In genomic region chr10:127524646-127525255, GRCm38 (mm10) we compare ENCODE assay signal across 11 mouse cellular contexts. TPM values are rescaled to one million over a fixed set of nuclear protein-coding genes. Genes with fewer than 3 reads are reported as not detected.
DNase-seq lines count a peak whose midpoint lies in the region; ATAC-seq and TF ChIP-seq lines count a peak whose summit lies in the region.
"Had no signal": no experiment of that assay in that cellular context is flagged by ENCODE, and none has a peak within 500 bp of the region (broad histone marks: within the 10 kb centered on the region; RNA-seq: fewer than 3 reads in every experiment).

No protein-coding gene starts in this region.

- WGBS in midbrain, embryonic 10.5 days, result under 1% methylated on average over 22 of the region's 23 CpGs
- WGBS in midbrain, postnatal 0 days, result 4% methylated on average over 23 of the region's 23 CpGs
- WGBS in forebrain, embryonic 14.5 days, result 3% methylated on average over 23 of the region's 23 CpGs
- 3% methylated on average over 22 of the region's 23 CpGs for WGBS in limb, embryonic 14.5 days

- H3K36me3 ChIP-seq in midbrain, embryonic 10.5 days, result peaks cover 12% of the 10 kb centered on the region
- H3K36me3 ChIP-seq in midbrain, postnatal 0 days (ENCODE audit: insufficient read depth, low read length), result 0 out of 2 replicates have a peak, but pooled peaks cover 4% of the 10 kb centered on the region
- peaks cover 4% of the 10 kb centered on the region; the same call in 1 of the 2 replicates for H3K36me3 ChIP-seq in forebrain, embryonic 14.5 days (ENCODE audit: control insufficient read depth, insufficient read depth, low read length)
- H3K36me3 ChIP-seq in limb, embryonic 14.5 days (ENCODE audit: control insufficient read depth, insufficient read depth, low read length), result peaks cover 5% of the 10 kb centered on the region; the same call in 1 of the 2 replicates

- DNase-seq in midbrain, embryonic 10.5 days (ENCODE audit: low spot score), result no peak
- DNase-seq in midbrain, postnatal 0 days (ENCODE audit: low spot score), result no peak
- peak; percentile 64 for DNase-seq in forebrain, embryonic 14.5 days (ENCODE audit: low spot score)
- no peak for DNase-seq in limb, embryonic 14.5 days (ENCODE audit: low spot score)
- DNase-seq in retina, embryonic 14.5 days (ENCODE audit: low spot score), result peak; percentile 30
- no peak for DNase-seq in gastrocnemius, postnatal 25 days
- no peak for DNase-seq in ovary, postnatal 10 days (ENCODE audit: low spot score)
- DNase-seq in adrenal gland, postnatal 4 days (ENCODE audit: low spot score in 2 of 2), result no peak
- DNase-seq: lung, embryonic 14.5 days; right cerebral cortex, postnatal 4 days had no signal

- peaks cover 79% of the 10 kb centered on the region for H3K4me1 ChIP-seq in midbrain, embryonic 10.5 days
- peaks cover 8% of the 10 kb centered on the region for H3K4me1 ChIP-seq in midbrain, postnatal 0 days (ENCODE audit: insufficient read depth, low read length)
- peaks cover 41% of the 10 kb centered on the region for H3K4me1 ChIP-seq in forebrain, embryonic 14.5 days (ENCODE audit: control insufficient read depth, insufficient read depth, low read length)
- peaks cover 39% of the 10 kb centered on the region for H3K4me1 ChIP-seq in limb, embryonic 14.5 days (ENCODE audit: control insufficient read depth, insufficient read depth, low read length)

- no peak overlapping the region for H3K9ac ChIP-seq in midbrain, postnatal 0 days (replicated peaks; ENCODE audit: low read length, poor library complexity, severe bottlenecking)
- peak overlapping the region; percentile 13; the same call in 1 of the 2 replicates for H3K9ac ChIP-seq in forebrain, embryonic 14.5 days (ENCODE audit: low read length)
- no peak overlapping the region for H3K9ac ChIP-seq in limb, embryonic 14.5 days (ENCODE audit: low read depth, low read length, severe bottlenecking)
- H3K9ac ChIP-seq: lung, embryonic 14.5 days had no signal

- peaks cover 6% of the 10 kb centered on the region; the same call in 1 of the 2 replicates for H3K9me3 ChIP-seq in midbrain, embryonic 10.5 days (replicated peaks)
- H3K9me3 ChIP-seq in midbrain, postnatal 0 days (ENCODE audit: low read length), result no peaks in the 10 kb centered on the region
- no peaks in the 10 kb centered on the region for H3K9me3 ChIP-seq in forebrain, embryonic 14.5 days (replicated peaks; ENCODE audit: control insufficient read depth, low read length)
- no peaks in the 10 kb centered on the region for H3K9me3 ChIP-seq in limb, embryonic 14.5 days (ENCODE audit: control insufficient read depth, low read length)

- TF ChIP-seq CTCF in midbrain, postnatal 0 days (IDR thresholded peaks at IDR 0.05), result no peak

- H3K4me3 ChIP-seq in midbrain, embryonic 10.5 days, result peak overlapping the region; percentile 23
- H3K4me3 ChIP-seq in midbrain, postnatal 0 days (ENCODE audit: low read depth, low read length), result no peak overlapping the region
- H3K4me3 ChIP-seq in forebrain, embryonic 14.5 days (ENCODE audit: low read depth, low read length), result no peak overlapping the region
- peak overlapping the region; percentile 4; the same call in 1 of the 2 replicates for H3K4me3 ChIP-seq in limb, embryonic 14.5 days (replicated peaks; ENCODE audit: low read length)

- no peak overlapping the region; the same call in 1 of the 2 replicates for H3K4me2 ChIP-seq in midbrain, postnatal 0 days (ENCODE audit: low read depth, low read length, poor library complexity, severe bottlenecking)
- peak overlapping the region; percentile 14; the same call in 1 of the 2 replicates for H3K4me2 ChIP-seq in forebrain, embryonic 14.5 days (ENCODE audit: low read length)
- peak overlapping the region; percentile 2; the same call in 1 of the 2 replicates for H3K4me2 ChIP-seq in limb, embryonic 14.5 days (replicated peaks; ENCODE audit: low read depth, low read length, severe bottlenecking)
- H3K4me2 ChIP-seq: lung, embryonic 14.5 days had no signal

- 0 out of 2 replicates have a peak overlapping the region, but pooled peaks have one; percentile 23 for H3K27ac ChIP-seq in midbrain, embryonic 10.5 days (replicated peaks)
- H3K27ac ChIP-seq in midbrain, postnatal 0 days (ENCODE audit: low read depth, low read length), result no peak overlapping the region
- 0 out of 2 replicates have a peak overlapping the region, but pooled peaks have one; percentile 11 for H3K27ac ChIP-seq in forebrain, embryonic 14.5 days (ENCODE audit: low read depth, low read length)
- no peak overlapping the region for H3K27ac ChIP-seq in limb, embryonic 14.5 days (replicated peaks; ENCODE audit: low read depth, low read length)
- H3K27ac ChIP-seq: kidney, postnatal 0 days had no signal

- H3K27me3 ChIP-seq in midbrain, embryonic 10.5 days (ENCODE audit: low read depth, poor library complexity, severe bottlenecking), result peaks cover 83% of the 10 kb centered on the region
- peaks cover 8% of the 10 kb centered on the region; the same call in 1 of the 2 replicates for H3K27me3 ChIP-seq in midbrain, postnatal 0 days (ENCODE audit: insufficient read depth, low read length)
- H3K27me3 ChIP-seq in forebrain, embryonic 14.5 days (replicated peaks; ENCODE audit: control insufficient read depth, insufficient read depth, low read length), result peaks cover 51% of the 10 kb centered on the region
- H3K27me3 ChIP-seq in limb, embryonic 14.5 days (ENCODE audit: control insufficient read depth, insufficient read depth, low read length), result peaks cover 57% of the 10 kb centered on the region

- no peak for TF ChIP-seq POLR2A in limb, embryonic 14.5 days (IDR thresholded peaks at IDR 0.05; ENCODE audit: borderline replicate concordance, extremely low read depth, insufficient read depth, insufficient read length)

- no peak for ATAC-seq in midbrain, postnatal 0 days (ENCODE audit: low FRiP score)
- ATAC-seq in forebrain, embryonic 14.5 days, result peak; percentile 8; the same call in 1 of the 2 replicates
- no peak for ATAC-seq in limb, embryonic 14.5 days (ENCODE audit: low FRiP score, low read depth)

RNA-seq across cellular contexts. Expression of gene Shmt2, which starts 2.5 kb away (rescaled TPM):
- polyA plus RNA-seq in midbrain, embryonic 10.5 days (2016; fragmentation: Nextera tagmentation; extraction: Ambion mirVana), result 107 and 121 TPM in 2 replicates
- total RNA-seq in midbrain, postnatal 0 days (2014; rRNA removed), result 39.8 and 48.0 TPM in 2 replicates
- polyA plus RNA-seq in midbrain, postnatal 0 days (2015; fragmentation: Nextera tagmentation; extraction: Ambion mirVana), result 32.8 and 34.2 TPM in 2 replicates
- polyA plus RNA-seq in forebrain, embryonic 14.5 days (2014; fragmentation: Nextera tagmentation; extraction: Ambion mirVana), result 53.1 and 65.1 TPM in 2 replicates
- polyA plus RNA-seq in limb, embryonic 14.5 days (2012; rRNA removed), result 146 and 178 TPM in 2 replicates
- polyA plus RNA-seq in limb, embryonic 14.5 days (2014; fragmentation: Nextera tagmentation; extraction: Ambion mirVana), result 89.4 and 94.6 TPM in 2 replicates
- total RNA-seq in gastrocnemius, postnatal 25 days (2021), result 10 to 100 TPM; 24.9 to 26.6 TPM
- total RNA-seq in adrenal gland, postnatal 4 days (2021), result 10 to 100 TPM; 66.7 to 69.4 TPM

RNA-seq across cellular contexts. Expression of gene Nxph4, which starts 9.6 kb away (rescaled TPM):
- 19.4 and 27.2 TPM in 2 replicates for polyA plus RNA-seq in midbrain, embryonic 10.5 days (2016; fragmentation: Nextera tagmentation; extraction: Ambion mirVana)
- total RNA-seq in midbrain, postnatal 0 days (2014; rRNA removed), result 11.8 and 22.6 TPM in 2 replicates
- 68.9 and 72.4 TPM in 2 replicates for polyA plus RNA-seq in midbrain, postnatal 0 days (2015; fragmentation: Nextera tagmentation; extraction: Ambion mirVana)
- polyA plus RNA-seq in forebrain, embryonic 14.5 days (2014; fragmentation: Nextera tagmentation; extraction: Ambion mirVana), result 32.1 and 35.4 TPM in 2 replicates
- 7.2 and 9.6 TPM in 2 replicates for polyA plus RNA-seq in limb, embryonic 14.5 days (2012; rRNA removed)
- 17.5 and 19.9 TPM in 2 replicates for polyA plus RNA-seq in limb, embryonic 14.5 days (2014; fragmentation: Nextera tagmentation; extraction: Ambion mirVana)
- total RNA-seq in gastrocnemius, postnatal 25 days (2021), result under 1 TPM; 0.26 to 0.32 TPM
- total RNA-seq in adrenal gland, postnatal 4 days (2021), result 10 to 100 TPM; 13.6 to 14.0 TPM

RNA-seq across cellular contexts. Expression of gene Ndufa4l2, which starts 10.0 kb away (rescaled TPM):
- polyA plus RNA-seq in midbrain, embryonic 10.5 days (2016; fragmentation: Nextera tagmentation; extraction: Ambion mirVana), result 5.2 and 5.8 TPM in 2 replicates
- 16.2 and 16.6 TPM in 2 replicates for total RNA-seq in midbrain, postnatal 0 days (2014; rRNA removed)
- 18.7 and 19.9 TPM in 2 replicates for polyA plus RNA-seq in midbrain, postnatal 0 days (2015; fragmentation: Nextera tagmentation; extraction: Ambion mirVana)
- polyA plus RNA-seq in forebrain, embryonic 14.5 days (2014; fragmentation: Nextera tagmentation; extraction: Ambion mirVana), result 12.5 and 17.2 TPM in 2 replicates
- 31.7 and 36.9 TPM in 2 replicates for polyA plus RNA-seq in limb, embryonic 14.5 days (2012; rRNA removed)
- 44.5 and 62.9 TPM in 2 replicates for polyA plus RNA-seq in limb, embryonic 14.5 days (2014; fragmentation: Nextera tagmentation; extraction: Ambion mirVana)
- total RNA-seq in gastrocnemius, postnatal 25 days (2021), result 10 to 100 TPM; 11.4 to 15.1 TPM
- 10 to 100 TPM; 57.2 to 71.7 TPM for total RNA-seq in adrenal gland, postnatal 4 days (2021)

RNA-seq across cellular contexts. Expression of gene Stac3, which starts 23.3 kb away (rescaled TPM):
- polyA plus RNA-seq in midbrain, embryonic 10.5 days (2016; fragmentation: Nextera tagmentation; extraction: Ambion mirVana), result 0.52 and 0.62 TPM in 2 replicates
- 1.2 and 2.3 TPM in 2 replicates for total RNA-seq in midbrain, postnatal 0 days (2014; rRNA removed)
- polyA plus RNA-seq in midbrain, postnatal 0 days (2015; fragmentation: Nextera tagmentation; extraction: Ambion mirVana), result 0.51 and 1.0 TPM in 2 replicates
- 0.41 TPM in 1 of 2 replicates, not detected in the other for polyA plus RNA-seq in forebrain, embryonic 14.5 days (2014; fragmentation: Nextera tagmentation; extraction: Ambion mirVana)
- polyA plus RNA-seq in limb, embryonic 14.5 days (2012; rRNA removed), result 33.3 and 43.2 TPM in 2 replicates
- 2.0 and 4.4 TPM in 2 replicates for polyA plus RNA-seq in limb, embryonic 14.5 days (2014; fragmentation: Nextera tagmentation; extraction: Ambion mirVana)
- 100 to 1,000 TPM; 308 to 367 TPM for total RNA-seq in gastrocnemius, postnatal 25 days (2021)
- 10 to 100 TPM in 1 of 2 experiments, 1 to 10 TPM in 1; 6.4 to 11.5 TPM for total RNA-seq in adrenal gland, postnatal 4 days (2021)
- polyA plus RNA-seq: lung, embryonic 14.5 days had no signal

Comparison
In these comparisons a context has a peak if more than half of its experiments do, and no peak if none do; other contexts are left out.
1. H3K27ac ChIP-seq: peak in midbrain, embryonic 10.5 days (single experiment) and forebrain, embryonic 14.5 days (single experiment); none in midbrain, postnatal 0 days (single experiment) and limb, embryonic 14.5 days (single experiment).
2. H3K4me3 ChIP-seq: peak in midbrain, embryonic 10.5 days (single experiment) and limb, embryonic 14.5 days (single experiment); none in midbrain, postnatal 0 days (single experiment) and forebrain, embryonic 14.5 days (single experiment).
3. DNase-seq: peak in forebrain, embryonic 14.5 days (single experiment) and retina, embryonic 14.5 days (single experiment); none in midbrain, embryonic 10.5 days (single experiment), midbrain, postnatal 0 days (single experiment), limb, embryonic 14.5 days (single experiment), gastrocnemius, postnatal 25 days (single experiment), ovary, postnatal 10 days (single experiment) and adrenal gland, postnatal 4 days (0 of 2).